Mouse (Mus musculus): ENCODE data around the gene Fabp1. TPM values are rescaled to one million over a fixed set of nuclear protein-coding genes. Genes with fewer than 3 reads are reported as not detected.

Fabp1 gene
- polyA plus RNA-seq (2012; rRNA removed) = not detected in 2 replicates

DNA sequence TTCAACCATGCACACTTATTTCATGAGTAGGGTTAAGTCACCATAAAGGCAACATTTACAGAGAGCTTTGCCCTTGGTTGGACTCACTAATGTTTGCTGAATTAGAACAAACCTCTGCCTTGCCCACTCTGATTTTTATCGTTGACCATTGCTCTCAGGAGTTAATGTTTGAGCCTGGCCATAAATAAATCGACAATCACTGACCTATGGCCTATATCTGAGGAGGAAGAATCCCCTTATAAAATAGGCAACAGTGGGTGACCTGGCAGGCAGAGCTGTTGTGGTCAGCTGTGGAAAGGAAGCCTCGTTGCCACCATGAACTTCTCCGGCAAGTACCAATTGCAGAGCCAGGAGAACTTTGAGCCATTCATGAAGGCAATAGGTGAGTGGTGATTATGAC lies at the start of gene Fabp1:
Gene Fabp1 (plus strand): TSS at position 216 of the 400 bp plus-strand sequence.
- Histone ChIP-seq H3K27ac (ENCODE audit: insufficient read depth, low read length) (no peak within 1 kb of the TSS), H3K4me1 (ENCODE audit: control insufficient read depth, insufficient read depth, low read length) (no peaks in the 10 kb centered on the region), H3K27me3 (ENCODE audit: control insufficient read depth, insufficient read depth, low read length) (no peaks in the 10 kb centered on the region), H3K4me3 (replicated peaks; ENCODE audit: insufficient read depth, low read depth, low read length) (no peak within 1 kb of the TSS)
- WGBS = 83% methylated on average over 4 of the region's 4 CpGs
- no peak for DNase-seq
- TF ChIP-seq CTCF (IDR thresholded peaks at IDR 0.05; ENCODE audit: borderline replicate concordance, insufficient read depth, low read depth, low read length) (no peak), POLR2A (IDR thresholded peaks at IDR 0.05; ENCODE audit: borderline replicate concordance, insufficient read depth, low read length) (no peak)

GRCm38 (mm10) chr6:71151098-71151497 lies 48.5 kb upstream of the Fabp1 start:
- 42% methylated on average over 10 of the region's 10 CpGs for WGBS
- no peak overlapping the region for H3K4me3 ChIP-seq (replicated peaks; ENCODE audit: insufficient read depth, low read depth, low read length)
- H3K27ac ChIP-seq (ENCODE audit: insufficient read depth, low read length) = no peak overlapping the region
- no peaks in the 10 kb centered on the region for H3K27me3 ChIP-seq (ENCODE audit: control insufficient read depth, insufficient read depth, low read length)
- TF ChIP-seq POLR2A (IDR thresholded peaks at IDR 0.05; ENCODE audit: borderline replicate concordance, insufficient read depth, low read length) (no peak), CTCF (IDR thresholded peaks at IDR 0.05; ENCODE audit: borderline replicate concordance, insufficient read depth, low read depth, low read length) (no peak)
- DNase-seq = no peak
- no peaks in the 10 kb centered on the region for H3K4me1 ChIP-seq (ENCODE audit: control insufficient read depth, insufficient read depth, low read length)

DNA sequence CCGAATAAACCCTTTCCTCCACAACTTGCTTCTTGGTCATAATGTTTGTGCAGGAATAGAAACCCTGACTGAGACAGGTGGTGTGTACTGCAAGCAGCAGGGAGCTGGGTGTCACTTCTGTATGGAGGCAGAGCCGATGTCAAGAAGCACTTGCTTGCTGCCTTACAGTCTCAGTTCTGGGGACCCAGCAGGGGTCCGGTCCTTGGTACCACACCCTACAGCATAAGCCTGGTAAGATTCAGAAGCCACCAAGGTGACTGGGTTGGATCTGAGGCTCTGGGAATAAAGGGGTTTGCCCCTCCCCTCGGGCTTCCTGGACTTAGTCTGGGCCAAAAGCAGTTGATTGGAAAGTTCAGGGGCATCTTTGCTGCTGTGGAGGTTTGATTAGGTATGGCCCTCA lies 46.1 kb upstream of the Fabp1 start:
- Histone ChIP-seq H3K4me3 (replicated peaks; ENCODE audit: insufficient read depth, low read depth, low read length) (no peak overlapping the region), H3K4me1 (ENCODE audit: control insufficient read depth, insufficient read depth, low read length) (no peaks in the 10 kb centered on the region), H3K27me3 (ENCODE audit: control insufficient read depth, insufficient read depth, low read length) (no peaks in the 10 kb centered on the region), H3K27ac (ENCODE audit: insufficient read depth, low read length) (no peak overlapping the region)
- no peak for DNase-seq
- 87% methylated on average over 4 of the region's 4 CpGs for WGBS
- TF ChIP-seq POLR2A (IDR thresholded peaks at IDR 0.05; ENCODE audit: borderline replicate concordance, insufficient read depth, low read length) (no peak), CTCF (IDR thresholded peaks at IDR 0.05; ENCODE audit: borderline replicate concordance, insufficient read depth, low read depth, low read length) (no peak)

DNA sequence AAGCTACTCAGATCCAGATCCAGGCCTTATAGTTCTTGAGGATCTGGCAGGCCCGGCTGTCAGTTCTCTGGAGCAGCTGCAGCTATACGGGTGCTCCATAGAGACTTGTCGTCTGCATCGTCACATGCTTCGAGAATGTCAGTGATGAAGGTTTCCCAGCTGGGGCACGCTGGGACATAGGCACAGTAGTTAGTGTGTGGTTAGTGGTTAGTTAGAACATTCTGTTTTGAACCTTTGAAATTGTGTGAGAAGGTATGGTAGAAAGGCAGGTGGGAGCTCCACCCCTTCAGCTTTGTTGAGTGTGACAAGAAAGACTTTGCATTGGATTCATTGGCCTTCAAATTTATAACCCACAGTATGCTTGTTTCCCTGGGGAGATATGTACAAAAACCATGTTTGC lies 44.8 kb upstream of the Fabp1 start:
- Histone ChIP-seq H3K4me3 (replicated peaks; ENCODE audit: insufficient read depth, low read depth, low read length) (no peak overlapping the region), H3K27me3 (ENCODE audit: control insufficient read depth, insufficient read depth, low read length) (no peaks in the 10 kb centered on the region), H3K4me1 (ENCODE audit: control insufficient read depth, insufficient read depth, low read length) (no peaks in the 10 kb centered on the region), H3K27ac (ENCODE audit: insufficient read depth, low read length) (no peak overlapping the region)
- 81% methylated on average over 6 of the region's 6 CpGs for WGBS
- no peak for DNase-seq
- TF ChIP-seq POLR2A (IDR thresholded peaks at IDR 0.05; ENCODE audit: borderline replicate concordance, insufficient read depth, low read length) (no peak), CTCF (IDR thresholded peaks at IDR 0.05; ENCODE audit: borderline replicate concordance, insufficient read depth, low read depth, low read length) (no peak)

DNA sequence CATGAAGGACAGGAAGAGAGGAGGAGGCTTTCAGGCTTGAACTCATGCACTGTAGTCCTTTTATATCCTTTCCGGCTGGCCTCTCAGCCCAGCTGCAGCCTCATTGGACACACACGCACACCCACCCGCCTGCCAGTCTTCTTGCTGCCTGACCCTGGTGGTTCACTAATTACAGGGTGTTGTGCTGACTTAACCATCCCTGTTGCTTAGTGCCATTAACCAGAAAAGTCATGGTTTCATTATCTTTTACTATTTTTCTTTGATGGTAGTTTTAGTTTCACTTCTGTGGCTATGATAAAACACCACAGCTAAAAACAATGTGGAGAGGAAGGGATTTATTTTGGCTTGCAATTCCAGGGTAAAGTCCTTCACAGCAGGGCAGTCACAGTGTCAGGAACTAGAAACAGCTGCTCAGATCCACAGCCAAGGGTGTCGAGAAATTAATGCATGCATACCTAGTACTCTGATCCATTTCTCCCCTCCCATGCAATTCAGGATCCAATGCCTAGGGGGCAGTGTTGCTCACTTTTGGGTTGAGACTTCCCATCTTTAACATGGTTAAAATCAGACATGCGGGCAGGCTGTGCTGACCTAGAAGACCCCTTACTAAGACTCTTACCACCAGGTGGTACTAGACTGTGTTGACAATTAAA lies 42.8 kb upstream of the Fabp1 start:
- 69% methylated on average over 5 of the region's 5 CpGs for WGBS
- H3K27ac ChIP-seq (ENCODE audit: insufficient read depth, low read length) = no peak overlapping the region
- DNase-seq = no peak
- H3K27me3 ChIP-seq (ENCODE audit: control insufficient read depth, insufficient read depth, low read length) = no peaks in the 10 kb centered on the region
- H3K4me3 ChIP-seq (replicated peaks; ENCODE audit: insufficient read depth, low read depth, low read length) = no peak overlapping the region
- H3K4me1 ChIP-seq (ENCODE audit: control insufficient read depth, insufficient read depth, low read length) = no peaks in the 10 kb centered on the region
- TF ChIP-seq POLR2A (IDR thresholded peaks at IDR 0.05; ENCODE audit: borderline replicate concordance, insufficient read depth, low read length) = no peak
- 0 out of 2 replicates have a peak, but pooled peaks have one; percentile 14 for TF ChIP-seq CTCF (IDR thresholded peaks at IDR 0.05; ENCODE audit: borderline replicate concordance, insufficient read depth, low read depth, low read length)

GRCm38 (mm10) chr6:71161290-71161689 lies 38.3 kb upstream of the Fabp1 start:
- TF ChIP-seq POLR2A (IDR thresholded peaks at IDR 0.05; ENCODE audit: borderline replicate concordance, insufficient read depth, low read length) (no peak), CTCF (IDR thresholded peaks at IDR 0.05; ENCODE audit: borderline replicate concordance, insufficient read depth, low read depth, low read length) (no peak)
- H3K27ac ChIP-seq (ENCODE audit: insufficient read depth, low read length) = no peak overlapping the region
- no peak overlapping the region for H3K4me3 ChIP-seq (replicated peaks; ENCODE audit: insufficient read depth, low read depth, low read length)
- no peaks in the 10 kb centered on the region for H3K4me1 ChIP-seq (ENCODE audit: control insufficient read depth, insufficient read depth, low read length)
- WGBS = 75% methylated on average over 7 of the region's 7 CpGs
- DNase-seq = no peak
- H3K27me3 ChIP-seq (ENCODE audit: control insufficient read depth, insufficient read depth, low read length) = no peaks in the 10 kb centered on the region

- TF ChIP-seq CTCF (IDR thresholded peaks at IDR 0.05; ENCODE audit: borderline replicate concordance, insufficient read depth, low read depth, low read length) (0 out of 2 replicates have a peak, but pooled peaks have one; percentile 10), POLR2A (IDR thresholded peaks at IDR 0.05; ENCODE audit: borderline replicate concordance, insufficient read depth, low read length) (no peak)
- H3K4me1 ChIP-seq (ENCODE audit: control insufficient read depth, insufficient read depth, low read length) = no peaks in the 10 kb centered on the region
- no peak for DNase-seq
- no peak overlapping the region for H3K4me3 ChIP-seq (replicated peaks; ENCODE audit: insufficient read depth, low read depth, low read length)
- no peaks in the 10 kb centered on the region for H3K27me3 ChIP-seq (ENCODE audit: control insufficient read depth, insufficient read depth, low read length)
- 38% methylated on average over 4 of the region's 4 CpGs for WGBS
- no peak overlapping the region for H3K27ac ChIP-seq (ENCODE audit: insufficient read depth, low read length)
Observed at GRCm38 (mm10) chr6:71162269-71162668, 37.4 kb upstream of the Fabp1 start.

DNA sequence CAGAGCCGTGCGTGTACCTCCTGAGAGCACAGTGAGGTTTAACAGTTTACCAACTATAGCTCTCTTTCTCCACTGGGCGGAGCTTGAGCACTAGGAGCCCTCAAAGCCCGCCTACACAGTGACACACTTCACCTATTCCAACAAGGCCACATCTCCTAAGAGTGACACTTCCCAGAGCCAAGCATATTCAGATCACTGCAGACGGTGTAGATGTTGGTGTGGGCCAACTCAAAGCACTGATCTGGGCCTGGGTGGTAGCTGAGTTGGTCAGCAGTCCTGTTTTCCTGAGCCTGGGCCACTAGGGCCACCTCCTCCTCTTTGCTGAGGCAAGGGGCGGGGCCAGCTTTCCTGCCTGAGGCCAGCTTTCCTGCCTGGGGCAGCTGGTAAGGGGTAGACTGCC lies 35.2 kb upstream of the Fabp1 start:
- no peaks in the 10 kb centered on the region for H3K4me1 ChIP-seq (ENCODE audit: control insufficient read depth, insufficient read depth, low read length)
- WGBS = 44% methylated on average over 6 of the region's 6 CpGs
- DNase-seq = no peak
- TF ChIP-seq CTCF (IDR thresholded peaks at IDR 0.05; ENCODE audit: borderline replicate concordance, insufficient read depth, low read depth, low read length) (no peak), POLR2A (IDR thresholded peaks at IDR 0.05; ENCODE audit: borderline replicate concordance, insufficient read depth, low read length) (no peak)
- H3K27me3 ChIP-seq (ENCODE audit: control insufficient read depth, insufficient read depth, low read length) = no peaks in the 10 kb centered on the region
- H3K27ac ChIP-seq (ENCODE audit: insufficient read depth, low read length) = no peak overlapping the region
- no peak overlapping the region for H3K4me3 ChIP-seq (replicated peaks; ENCODE audit: insufficient read depth, low read depth, low read length)

Data from cerebellum, adult 2 months (tissue).